Mouse (Mus musculus): Measurements from ENCODE around the gene Zkscan2. TPM values are rescaled to one million over a fixed set of nuclear protein-coding genes. Genes with fewer than 3 reads are reported as not detected.

The Zkscan2 gene
- polyA plus RNA-seq, 1 experiment from 2014 or later, result 3.8 TPM

Other genes with a start within 250 kb of the Zkscan2 start
- 51.4 and 55.6 TPM in 2 replicates for gene Lcmt1, start 130.7 kb downstream of the Zkscan2 start, polyA plus RNA-seq (2016; fragmentation: Nextera tagmentation; extraction: Ambion mirVana)
- gene Arhgap17, start 130.5 kb downstream of the Zkscan2 start, polyA plus RNA-seq (2016; fragmentation: Nextera tagmentation; extraction: Ambion mirVana), result 28.6 and 31.5 TPM in 2 replicates
- 0.23 and 0.68 TPM in 2 replicates for gene Aqp8, start 38.2 kb downstream of the Zkscan2 start, polyA plus RNA-seq (2016; fragmentation: Nextera tagmentation; extraction: Ambion mirVana)

All from limb, embryonic 10.5 days (tissue).